Mouse (Mus musculus): Measurements from ENCODE around the gene Wrnip1. TPM values are rescaled to one million over a fixed set of nuclear protein-coding genes. Genes with fewer than 3 reads are reported as not detected.

Gene Wrnip1
- total RNA-seq, 1 experiment from 2014 or later, result 41.8 TPM

- no peak; a peak in 1 of 4 replicates for ATAC-seq (replicated peaks in 1 of 2; ENCODE audit: insufficient read depth in 1 of 2, low FRiP score in 2 of 2, low TSS enrichment in 1 of 2, low read depth in 1 of 2, poor library complexity in 2 of 2, severe bottlenecking in 2 of 2)
Measured at GRCm38 (mm10) chr13:32868843-32869242, 67.0 kb downstream of the Wrnip1 start.

Other genes with a start within 250 kb of the Wrnip1 start
- gene Mylk4, start 18.1 kb upstream of the Wrnip1 start, total RNA-seq (2017), result not detected in 2 replicates
- gene D930007J09Rik, start 811 bp downstream of the Wrnip1 start, total RNA-seq (2017), result 1.1 TPM in 1 of 2 replicates, not detected in the other
- 253 and 288 TPM in 2 replicates for gene Serpinb1a, start 49.1 kb downstream of the Wrnip1 start, total RNA-seq (2017)
- not detected in 2 replicates for gene Serpinb1c, start 96.2 kb downstream of the Wrnip1 start, total RNA-seq (2017)
- 34.6 and 52.6 TPM in 2 replicates for gene Serpinb6b, start 163.2 kb downstream of the Wrnip1 start, total RNA-seq (2017)
- 17.5 and 22.2 TPM in 2 replicates for gene Serpinb9, start 201.2 kb downstream of the Wrnip1 start, total RNA-seq (2017)
- gene Serpinb9b, start 225.4 kb downstream of the Wrnip1 start, total RNA-seq (2017), result not detected in 2 replicates